Mouse (Mus musculus): ENCODE results near the gene Fam76a. TPM values are rescaled to one million over a fixed set of nuclear protein-coding genes. Genes with fewer than 3 reads are reported as not detected.

Gene Fam76a
- polyA plus RNA-seq (2016; fragmentation: Nextera tagmentation; extraction: Ambion mirVana), result 34.7 and 35.5 TPM in 2 replicates

- no peaks in the 10 kb centered on the region for H3K9me3 ChIP-seq (replicated peaks)
- peaks cover 34% of the 10 kb centered on the region for H3K4me1 ChIP-seq
- peak within 1 kb of the TSS; percentile 97 for H3K4me3 ChIP-seq
- under 1% methylated on average over 53 of the region's 53 CpGs for WGBS
- H3K27ac ChIP-seq (replicated peaks), result peak within 1 kb of the TSS; percentile 92
- no peaks in the 10 kb centered on the region for H3K27me3 ChIP-seq (ENCODE audit: low read depth, poor library complexity, severe bottlenecking)
- peak; percentile 100 for DNase-seq (ENCODE audit: low spot score)
- peaks cover 24% of the 10 kb centered on the region for H3K36me3 ChIP-seq
Measured at GRCm38 (mm10) chr4:132922558-132923008, at the start of gene Fam76a. Fam76a (minus strand) TSS chr4:132922558.

GRCm38 (mm10) chr4:132972101-132972500, 49.7 kb upstream of the Fam76a start:
- peaks cover 49% of the 10 kb centered on the region for H3K4me1 ChIP-seq
- no peak overlapping the region for H3K27ac ChIP-seq (replicated peaks)
- no peaks in the 10 kb centered on the region for H3K36me3 ChIP-seq
- H3K27me3 ChIP-seq (ENCODE audit: low read depth, poor library complexity, severe bottlenecking), result peaks cover 59% of the 10 kb centered on the region
- no peak overlapping the region for H3K4me3 ChIP-seq
- DNase-seq (ENCODE audit: low spot score), result no peak
- H3K9me3 ChIP-seq (replicated peaks), result no peaks in the 10 kb centered on the region
- WGBS, result 77% methylated on average over 3 of the region's 3 CpGs

GRCm38 (mm10) chr4:132971601-132972000, 49.2 kb upstream of the Fam76a start:
- Histone ChIP-seq H3K27ac (replicated peaks) (no peak overlapping the region), H3K27me3 (ENCODE audit: low read depth, poor library complexity, severe bottlenecking) (peaks cover 54% of the 10 kb centered on the region), H3K36me3 (no peaks in the 10 kb centered on the region), H3K4me1 (peaks cover 49% of the 10 kb centered on the region), H3K4me3 (no peak overlapping the region), H3K9me3 (replicated peaks) (no peaks in the 10 kb centered on the region)
- DNase-seq (ENCODE audit: low spot score), result no peak
- 84% methylated on average over 6 of the region's 6 CpGs for WGBS

DNA sequence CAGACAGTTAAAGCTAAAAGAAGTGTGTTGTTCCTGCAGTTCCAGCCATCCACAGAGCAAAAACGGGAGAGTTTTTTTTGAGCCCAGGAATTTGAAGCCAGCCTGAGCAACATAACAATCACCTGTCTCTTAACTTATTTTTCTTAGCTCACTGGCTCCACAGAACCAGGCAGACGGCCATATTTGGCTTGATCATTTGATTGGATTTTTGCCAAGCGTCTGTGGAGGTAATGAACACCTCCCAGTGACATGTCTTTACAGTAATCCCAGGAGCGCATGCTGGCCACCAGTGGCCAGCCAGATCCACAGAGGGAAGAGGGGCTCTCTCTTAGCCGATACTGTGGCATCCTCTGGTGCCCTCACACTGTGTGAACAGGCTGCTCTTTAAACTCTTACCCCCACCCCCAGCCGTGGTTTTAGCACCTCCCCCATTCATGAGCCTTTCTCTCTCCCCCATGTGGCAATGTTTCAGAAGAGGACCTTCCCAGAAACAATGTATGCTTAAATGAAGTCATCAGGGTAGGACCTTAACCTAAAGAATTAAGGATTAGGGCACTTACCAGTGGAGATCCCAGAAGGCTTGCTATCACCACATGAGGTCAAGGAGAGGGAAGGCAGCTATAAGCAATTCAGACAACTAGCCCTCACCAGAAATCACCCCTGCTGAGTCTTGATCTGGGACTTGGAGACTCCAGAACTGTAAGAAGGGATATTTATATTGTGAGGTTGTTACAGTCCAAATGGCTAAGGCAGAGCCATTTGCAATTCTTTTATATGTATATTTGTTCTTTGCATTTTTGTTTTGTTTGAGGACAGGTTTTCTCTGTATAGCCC, 46.0 kb upstream of the Fam76a start:
- no peak overlapping the region for H3K27ac ChIP-seq (replicated peaks)
- H3K36me3 ChIP-seq, result no peaks in the 10 kb centered on the region
- H3K27me3 ChIP-seq (ENCODE audit: low read depth, poor library complexity, severe bottlenecking), result peaks cover 21% of the 10 kb centered on the region
- no peak for DNase-seq (ENCODE audit: low spot score)
- no peaks in the 10 kb centered on the region for H3K9me3 ChIP-seq (replicated peaks)
- WGBS, result 49% methylated on average over 6 of the region's 6 CpGs
- peaks cover 35% of the 10 kb centered on the region for H3K4me1 ChIP-seq
- H3K4me3 ChIP-seq, result no peak overlapping the region

DNA sequence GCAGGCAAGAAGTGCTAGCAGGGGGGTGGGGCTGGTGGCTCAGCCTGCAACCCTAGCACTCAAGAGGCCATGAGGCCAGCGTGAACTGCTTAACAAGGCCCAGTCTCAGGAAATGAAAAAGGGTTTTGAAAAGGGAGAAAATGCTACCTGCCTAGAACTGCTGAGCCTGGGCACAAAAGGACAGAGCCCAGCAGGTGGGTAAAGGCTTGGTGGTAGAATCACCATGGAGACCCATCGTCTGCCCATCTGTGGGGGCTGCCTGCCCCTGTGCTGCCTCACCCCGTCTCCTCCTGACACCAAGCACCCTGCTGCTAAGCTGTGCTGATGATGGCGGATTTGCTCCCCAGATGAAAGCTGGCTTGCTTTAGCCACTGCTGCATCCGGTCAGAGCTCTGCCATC, 42.1 kb upstream of the Fam76a start:
- peak overlapping the region; percentile 75 for H3K27ac ChIP-seq (replicated peaks)
- peaks cover 49% of the 10 kb centered on the region for H3K4me1 ChIP-seq
- WGBS, result 17% methylated on average over 5 of the region's 5 CpGs

DNA sequence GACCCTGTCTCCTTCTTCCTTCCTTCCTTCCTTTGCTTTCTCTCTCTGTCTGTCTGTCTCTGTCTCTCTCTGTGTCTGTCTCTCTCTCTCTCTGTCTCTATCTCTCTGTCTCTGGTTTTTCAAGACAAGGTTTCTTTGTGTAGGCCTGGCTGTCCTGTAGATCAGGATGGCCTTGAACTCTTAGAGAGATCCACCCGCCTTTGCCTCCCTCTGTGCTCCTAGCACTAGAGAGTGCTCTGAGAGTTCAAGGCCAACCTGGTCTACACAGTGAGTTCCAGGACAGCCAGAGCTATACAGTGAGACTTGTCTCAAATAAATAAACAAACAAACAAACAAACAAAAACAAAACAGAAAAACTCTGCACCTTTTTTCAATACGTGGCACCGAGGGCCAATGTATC, 41.7 kb upstream of the Fam76a start:
- peak overlapping the region; percentile 75 for H3K27ac ChIP-seq (replicated peaks)
- WGBS, result 43% methylated on average over 3 of the region's 3 CpGs
- no peaks in the 10 kb centered on the region; the same call in 1 of the 2 replicates for H3K27me3 ChIP-seq (ENCODE audit: low read depth, poor library complexity, severe bottlenecking)
- no peak for DNase-seq (ENCODE audit: low spot score)
- no peaks in the 10 kb centered on the region for H3K36me3 ChIP-seq
- H3K4me1 ChIP-seq, result peaks cover 53% of the 10 kb centered on the region
- H3K4me3 ChIP-seq, result no peak overlapping the region
- H3K9me3 ChIP-seq (replicated peaks), result no peaks in the 10 kb centered on the region

More for the DNA sequence above, 42.1 kb upstream of the Fam76a start:
- Histone ChIP-seq H3K9me3 (replicated peaks) (no peaks in the 10 kb centered on the region), H3K4me3 (no peak overlapping the region), H3K27me3 (ENCODE audit: low read depth, poor library complexity, severe bottlenecking) (no peaks in the 10 kb centered on the region; the same call in 1 of the 2 replicates), H3K36me3 (no peaks in the 10 kb centered on the region)
- DNase-seq (ENCODE audit: low spot score), result no peak

DNA sequence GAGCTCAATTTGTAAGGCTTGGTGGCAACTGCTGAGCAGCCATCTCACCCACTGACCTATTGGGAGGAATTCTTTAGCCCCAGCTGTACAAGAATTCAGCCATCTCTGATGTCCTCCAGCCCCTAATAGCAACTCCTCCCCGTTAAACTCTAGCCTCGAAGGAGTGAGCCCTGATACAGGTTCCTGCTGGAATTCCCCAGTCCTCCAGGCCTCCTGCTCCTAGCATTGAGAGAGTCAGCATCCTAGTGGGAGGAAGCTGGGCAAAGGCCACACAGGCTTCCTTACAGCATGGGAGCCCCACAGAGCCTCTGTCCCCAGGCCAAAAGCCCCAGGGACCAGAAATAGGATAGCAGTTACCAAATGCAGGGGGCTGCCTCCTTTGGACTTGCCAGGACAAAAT, 41.1 kb upstream of the Fam76a start:
- 44% methylated on average over 2 of the region's 2 CpGs for WGBS
- H3K27ac ChIP-seq (replicated peaks), result peak overlapping the region; percentile 42; the same call in 1 of the 2 replicates
- peaks cover 56% of the 10 kb centered on the region for H3K4me1 ChIP-seq

DNA sequence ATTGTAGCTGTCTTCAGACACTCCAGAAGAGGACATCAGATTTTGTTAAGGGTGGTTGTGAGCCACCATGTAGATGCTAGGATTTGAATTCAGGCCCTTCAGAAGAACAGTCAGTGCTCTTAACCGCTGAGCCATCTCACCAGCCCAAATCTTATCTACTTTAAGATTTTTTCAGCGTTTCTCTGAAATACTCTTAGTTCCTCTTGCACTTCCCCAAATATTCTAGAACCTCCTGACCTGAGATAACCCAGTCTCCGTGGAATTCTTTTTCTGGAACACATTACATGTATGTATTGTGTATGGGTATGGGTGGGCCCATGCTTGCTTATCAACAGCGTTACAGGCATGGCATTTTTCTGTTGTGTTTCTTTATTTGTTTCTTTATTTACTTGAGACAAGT, 40.3 kb upstream of the Fam76a start:
- H3K27ac ChIP-seq (replicated peaks), result no peak overlapping the region
- H3K4me1 ChIP-seq, result peaks cover 53% of the 10 kb centered on the region
- no peaks in the 10 kb centered on the region; the same call in 1 of the 2 replicates for H3K27me3 ChIP-seq (ENCODE audit: low read depth, poor library complexity, severe bottlenecking)
- 87% methylated on average over 4 of the region's 4 CpGs for WGBS
- no peaks in the 10 kb centered on the region for H3K9me3 ChIP-seq (replicated peaks)
- DNase-seq (ENCODE audit: low spot score), result no peak
- H3K36me3 ChIP-seq, result no peaks in the 10 kb centered on the region
- no peak overlapping the region for H3K4me3 ChIP-seq

More for the DNA sequence above, 41.1 kb upstream of the Fam76a start:
- DNase-seq (ENCODE audit: low spot score), result no peak
- no peaks in the 10 kb centered on the region for H3K9me3 ChIP-seq (replicated peaks)
- no peaks in the 10 kb centered on the region for H3K36me3 ChIP-seq
- no peaks in the 10 kb centered on the region; the same call in 1 of the 2 replicates for H3K27me3 ChIP-seq (ENCODE audit: low read depth, poor library complexity, severe bottlenecking)
- no peak overlapping the region for H3K4me3 ChIP-seq

GRCm38 (mm10) chr4:132961866-132962265, 39.5 kb upstream of the Fam76a start:
- no peak for DNase-seq (ENCODE audit: low spot score)
- Histone ChIP-seq H3K27ac (replicated peaks) (peak overlapping the region; percentile 83), H3K4me1 (peaks cover 53% of the 10 kb centered on the region), H3K27me3 (ENCODE audit: low read depth, poor library complexity, severe bottlenecking) (no peaks in the 10 kb centered on the region; the same call in 1 of the 2 replicates), H3K9me3 (replicated peaks) (no peaks in the 10 kb centered on the region), H3K36me3 (no peaks in the 10 kb centered on the region), H3K4me3 (no peak overlapping the region)
- WGBS, result 77% methylated on average over 5 of the region's 5 CpGs

- WGBS, result 68% methylated on average over 13 of the region's 13 CpGs
- Histone ChIP-seq H3K4me1 (peaks cover 55% of the 10 kb centered on the region), H3K9me3 (replicated peaks) (no peaks in the 10 kb centered on the region), H3K27ac (replicated peaks) (peak overlapping the region; percentile 83), H3K27me3 (ENCODE audit: low read depth, poor library complexity, severe bottlenecking) (no peaks in the 10 kb centered on the region; the same call in 1 of the 2 replicates), H3K4me3 (no peak overlapping the region), H3K36me3 (no peaks in the 10 kb centered on the region)
- DNase-seq (ENCODE audit: low spot score), result no peak
Measured at GRCm38 (mm10) chr4:132960864-132961639, 38.7 kb upstream of the Fam76a start.

DNA sequence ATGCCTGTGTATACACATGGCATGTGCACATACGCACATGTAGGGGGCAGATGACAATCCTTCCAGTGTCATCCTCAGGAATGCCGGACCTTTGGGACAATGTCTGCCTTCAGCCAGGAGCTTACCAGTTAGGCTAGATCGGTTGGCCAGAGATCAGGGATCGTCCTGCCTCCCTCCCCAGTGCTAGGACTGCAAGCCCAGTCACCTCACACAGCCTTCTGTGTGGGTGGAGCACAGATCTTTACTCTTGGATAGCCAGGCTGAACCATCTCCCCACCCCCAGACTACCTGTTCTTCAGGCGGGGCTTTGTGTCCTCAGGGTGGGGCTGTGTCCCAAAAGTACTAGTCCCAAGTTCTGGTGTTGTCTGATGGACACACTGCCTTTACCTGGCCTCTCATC, 38.0 kb upstream of the Fam76a start:
- Histone ChIP-seq H3K27ac (replicated peaks) (peak overlapping the region; percentile 83), H3K9me3 (replicated peaks) (no peaks in the 10 kb centered on the region), H3K4me3 (no peak overlapping the region), H3K27me3 (ENCODE audit: low read depth, poor library complexity, severe bottlenecking) (no peaks in the 10 kb centered on the region; the same call in 1 of the 2 replicates), H3K4me1 (peaks cover 62% of the 10 kb centered on the region), H3K36me3 (no peaks in the 10 kb centered on the region)
- WGBS, result 73% methylated on average over 5 of the region's 5 CpGs
- no peak for DNase-seq (ENCODE audit: low spot score)

- Histone ChIP-seq H3K4me1 (peaks cover 65% of the 10 kb centered on the region), H3K9me3 (replicated peaks) (no peaks in the 10 kb centered on the region), H3K27ac (replicated peaks) (peak overlapping the region; percentile 83), H3K4me3 (no peak overlapping the region), H3K27me3 (ENCODE audit: low read depth, poor library complexity, severe bottlenecking) (no peaks in the 10 kb centered on the region; the same call in 1 of the 2 replicates), H3K36me3 (no peaks in the 10 kb centered on the region)
- 55% methylated on average over 3 of the region's 3 CpGs for WGBS
- DNase-seq (ENCODE audit: low spot score), result no peak
Measured at GRCm38 (mm10) chr4:132959679-132960045, 37.3 kb upstream of the Fam76a start.
